28 mouse cellular contexts compared by ENCODE assay signal in genomic region chr14:29433076-29433714, GRCm38 (mm10).
A peak's percentile ranks its signal among the peaks of the same experiment; 100 is the strongest.
DNase-seq lines count a peak whose midpoint lies in the region; ATAC-seq and TF ChIP-seq lines count a peak whose summit lies in the region.
"Had no signal": no experiment of that assay in that cellular context is flagged by ENCODE, and none has a peak within 500 bp of the region (broad histone marks: within the 10 kb centered on the region; RNA-seq: fewer than 3 reads in every experiment).

No protein-coding gene starts in this region.

- peak; percentile 62 to 89 for DNase-seq in adrenal gland, adult (ENCODE audit: inconsistent age in 2 of 2, low spot score in 1 of 2)
- no peak for DNase-seq in adrenal gland, adult 18-20 months (ENCODE audit: low spot score in 2 of 2)
- no peak for DNase-seq in CH12.LX (ENCODE audit: extremely low read depth)
- peak; percentile 20 for DNase-seq in adrenal gland, postnatal 10 days
- DNase-seq in retina, embryonic 14.5 days (ENCODE audit: low spot score): no peak
- DNase-seq in gastrocnemius, postnatal 14 days: no peak
- DNase-seq: cerebellum, adult 11 months; gastrocnemius, postnatal 10 days; heart, adult 2 months; heart, postnatal 14 days; kidney, postnatal 25 days; layer of hippocampus, postnatal 36 days; liver, postnatal 0 days; thymus, adult 2 months had no signal

- WGBS in forebrain, embryonic 15.5 days: 75% methylated on average over 5 of the region's 5 CpGs
- 75% methylated on average over 5 of the region's 5 CpGs for WGBS in forebrain, embryonic 16.5 days

- ATAC-seq in forebrain, embryonic 15.5 days (replicated peaks): no peak
- no peak for ATAC-seq in forebrain, embryonic 16.5 days
- ATAC-seq: activated CD4-positive, CD25-positive, alpha-beta regulatory T cell, adult 4 months; intestine, postnatal 0 days; liver, postnatal 0 days; lung, postnatal 0 days; midbrain, embryonic 13.5 days; Patski had no signal

- H3K9me3 ChIP-seq in forebrain, embryonic 15.5 days: no peaks in the 10 kb centered on the region
- H3K9me3 ChIP-seq in forebrain, embryonic 16.5 days (ENCODE audit: control insufficient read depth, low read length): no peaks in the 10 kb centered on the region
- H3K9me3 ChIP-seq in CH12.LX (replicated peaks; ENCODE audit: low read length): no peaks in the 10 kb centered on the region
- H3K9me3 ChIP-seq: embryonic facial prominence, embryonic 12.5 days; heart, embryonic 13.5 days; hindbrain, embryonic 15.5 days; midbrain, embryonic 13.5 days had no signal

- TF ChIP-seq EP300 in CH12.LX (IDR thresholded peaks at IDR 0.05; ENCODE audit: low read length): no peak

- in situ Hi-C loops in CH12.LX (cut with MboI; ENCODE audit: low pct_ligation_motif_present, low pct_unique_long_range_greater_than_20kb, low sequenced_read_pairs): loop anchor here (25.0 kb wide), 1 partner anchor 1621 kb away; no protein-coding TSS in a partner anchor

- no peaks in the 10 kb centered on the region for H3K27me3 ChIP-seq in forebrain, embryonic 15.5 days
- H3K27me3 ChIP-seq in forebrain, embryonic 16.5 days (replicated peaks; ENCODE audit: control insufficient read depth, insufficient read depth, low read length): no peaks in the 10 kb centered on the region
- no peaks in the 10 kb centered on the region for H3K27me3 ChIP-seq in CH12.LX (replicated peaks)
- H3K27me3 ChIP-seq: embryonic facial prominence, embryonic 12.5 days; heart, embryonic 13.5 days; hindbrain, embryonic 15.5 days; midbrain, embryonic 13.5 days had no signal

- no peaks in the 10 kb centered on the region for H3K36me3 ChIP-seq in forebrain, embryonic 15.5 days
- H3K36me3 ChIP-seq in forebrain, embryonic 16.5 days (ENCODE audit: control insufficient read depth, insufficient read depth): no peaks in the 10 kb centered on the region
- H3K36me3 ChIP-seq in CH12.LX (replicated peaks in 1 of 2; ENCODE audit: control insufficient read depth in 1 of 2, insufficient read depth in 1 of 2, low read length in 1 of 2): no peaks in the 10 kb centered on the region
- H3K36me3 ChIP-seq: embryonic facial prominence, embryonic 12.5 days; G1E; heart, embryonic 13.5 days; hindbrain, embryonic 15.5 days; midbrain, embryonic 13.5 days had no signal

- TF ChIP-seq CTCF in CH12.LX (conservative IDR thresholded peaks at IDR 0.05 in 1 of 2, IDR thresholded peaks at IDR 0.05 in 1 of 2; ENCODE audit: low read depth in 2 of 2, low read length in 2 of 2): no peak

- peaks cover 6% of the 10 kb centered on the region; the same call in 1 of the 2 replicates for H3K4me1 ChIP-seq in forebrain, embryonic 15.5 days
- peaks cover 3% of the 10 kb centered on the region; the same call in 1 of the 2 replicates for H3K4me1 ChIP-seq in forebrain, embryonic 16.5 days (replicated peaks; ENCODE audit: control insufficient read depth, insufficient read depth, low read length)
- peaks cover 0 to 4% of the 10 kb centered on the region in 2 experiments; a peak in 1 of 4 replicates for H3K4me1 ChIP-seq in CH12.LX (ENCODE audit: control insufficient read depth in 1 of 2, insufficient read depth in 2 of 2)
- H3K4me1 ChIP-seq: hindbrain, embryonic 15.5 days had no signal

- H3K9ac ChIP-seq in forebrain, embryonic 15.5 days (replicated peaks): no peak overlapping the region
- no peak overlapping the region for H3K9ac ChIP-seq in forebrain, embryonic 16.5 days (replicated peaks; ENCODE audit: low read depth, low read length)
- H3K9ac ChIP-seq in CH12.LX (ENCODE audit: insufficient read depth, low read depth): no peak overlapping the region
- H3K9ac ChIP-seq: embryonic facial prominence, embryonic 12.5 days; heart, embryonic 13.5 days; hindbrain, embryonic 15.5 days; liver, postnatal 0 days; midbrain, embryonic 13.5 days had no signal

- no peak for TF ChIP-seq RAD21 in CH12.LX (IDR thresholded peaks at IDR 0.05; ENCODE audit: low read depth, low read length)

- no peak for TF ChIP-seq POLR2A in CH12.LX (IDR thresholded peaks at IDR 0.05; ENCODE audit: low read depth, low read length)

- 0 out of 2 replicates have a peak overlapping the region, but pooled peaks have one; percentile 8 for H3K27ac ChIP-seq in forebrain, embryonic 15.5 days (replicated peaks)
- H3K27ac ChIP-seq in forebrain, embryonic 16.5 days (ENCODE audit: low read length): no peak overlapping the region
- H3K27ac ChIP-seq in CH12.LX (ENCODE audit: insufficient read depth, low read depth): no peak overlapping the region
- H3K27ac ChIP-seq: embryonic facial prominence, embryonic 12.5 days; heart, adult 2 months; heart, embryonic 13.5 days; hindbrain, embryonic 15.5 days; midbrain, embryonic 13.5 days; stomach, postnatal 0 days had no signal

- H3K4me2 ChIP-seq in forebrain, embryonic 15.5 days (replicated peaks): no peak overlapping the region
- H3K4me2 ChIP-seq in forebrain, embryonic 16.5 days (ENCODE audit: low read length): no peak overlapping the region
- peak overlapping the region; percentile 61; the same call in 1 of the 2 replicates for H3K4me2 ChIP-seq in CH12.LX (ENCODE audit: insufficient read depth, low read depth, poor library complexity, severe bottlenecking)
- H3K4me2 ChIP-seq: embryonic facial prominence, embryonic 12.5 days; heart, embryonic 13.5 days; hindbrain, embryonic 15.5 days; liver, embryonic 11.5 days; midbrain, embryonic 13.5 days had no signal

- dilution Hi-C loops in CH12.LX (cut with MboI; ENCODE audit: extremely low pct_ligation_motif_present, extremely low pct_unique_long_range_greater_than_20kb, low sequenced_read_pairs): no loop called here

- intact Hi-C loops in gastrocnemius, postnatal 14 days (cut with DNase I; ENCODE audit: low total_unique reads): no loop called here

- H3K4me3 ChIP-seq in forebrain, embryonic 15.5 days: no peak overlapping the region
- no peak overlapping the region for H3K4me3 ChIP-seq in forebrain, embryonic 16.5 days (replicated peaks; ENCODE audit: low read length)
- H3K4me3 ChIP-seq in CH12.LX (replicated peaks in 1 of 3; ENCODE audit: low read depth in 2 of 3, low read length in 2 of 3, poor library complexity in 1 of 3): no peak overlapping the region
- H3K4me3 ChIP-seq: embryonic facial prominence, embryonic 12.5 days; heart, adult 2 months; heart, embryonic 13.5 days; hindbrain, embryonic 15.5 days; layer of hippocampus, adult 2 months; midbrain, embryonic 13.5 days had no signal

- H3K79me2 ChIP-seq in CH12.LX (replicated peaks; ENCODE audit: control insufficient read depth, extremely low read depth, insufficient read depth, poor library complexity, severe bottlenecking): no peaks in the 10 kb centered on the region

TF ChIP-seq in CH12.LX, 34 proteins besides CTCF, POLR2A, EP300 and RAD21:
- TF ChIP-seq UBTF (IDR thresholded peaks at IDR 0.05; ENCODE audit: low read depth, low read length) (no peak), BHLHE40 (IDR thresholded peaks at IDR 0.05; ENCODE audit: low read depth, low read length) (peak; percentile 60; the same call in 1 of the 2 replicates)

Comparison
In these comparisons a context has a peak if more than half of its experiments do, and no peak if none do; other contexts are left out.
1. DNase-seq: peak in adrenal gland, adult (2 of 2) and adrenal gland, postnatal 10 days (single experiment); none in adrenal gland, adult 18-20 months (0 of 2), CH12.LX (single experiment), retina, embryonic 14.5 days (single experiment) and gastrocnemius, postnatal 14 days (single experiment).